Mouse (Mus musculus) kidney, postnatal 10 days (tissue): ENCODE measurements around the gene Vcl.

ENCODE experiments used
- DNase-seq: peaks from one replicate; pipeline ENCODE4 v3.0.0; 2021; ENCODE audit warnings: mixed read lengths

The Vcl gene

GRCm38 (mm10) chr14:21073981-21074380 lies 144.8 kb downstream of the Vcl start:
- DNase-seq, result no peak

- DNase-seq, result no peak
Observed at GRCm38 (mm10) chr14:21074398-21075320, 145.5 kb downstream of the Vcl start.

- peak; percentile 95 for DNase-seq
Observed at GRCm38 (mm10) chr14:21075751-21076500, 146.7 kb downstream of the Vcl start.

GRCm38 (mm10) chr14:21076501-21077194 lies 147.4 kb downstream of the Vcl start:
- no peak for DNase-seq

GRCm38 (mm10) chr14:21077939-21078338 lies 148.7 kb downstream of the Vcl start:
- DNase-seq, result no peak

GRCm38 (mm10) chr14:21078511-21078910 lies 149.3 kb downstream of the Vcl start:
- no peak for DNase-seq

- DNase-seq, result no peak
Observed at GRCm38 (mm10) chr14:21082823-21083222, 153.6 kb downstream of the Vcl start.
